Mouse (Mus musculus): ENCODE results near the gene Sec16a.
"Not testable (repeated sequence)": the region's sequence is repeated elsewhere in the genome, so short reads cannot be mapped to it uniquely, and the experiment has no call there.

Sec16a gene

GRCm38 (mm10) chr2:26389154-26389690, 55.8 kb downstream of the Sec16a start, which contains the start of the genes Entr1 and Pmpca:
Gene Entr1 (minus strand): TSS chr2:26389316.
Gene Pmpca (plus strand): TSS chr2:26389339.
- DNase-seq (ENCODE audit: low spot score in 2 of 2) = peak; percentile 70 to 88

GRCm38 (mm10) chr2:26388682-26389153, 56.3 kb downstream of the Sec16a start:
- peak in 1 of 2 experiments; percentile 22 for DNase-seq (ENCODE audit: low spot score in 2 of 2)

- no peak for DNase-seq (ENCODE audit: low spot score in 2 of 2)
Observed at GRCm38 (mm10) chr2:26387713-26388112, 57.3 kb downstream of the Sec16a start.

DNA sequence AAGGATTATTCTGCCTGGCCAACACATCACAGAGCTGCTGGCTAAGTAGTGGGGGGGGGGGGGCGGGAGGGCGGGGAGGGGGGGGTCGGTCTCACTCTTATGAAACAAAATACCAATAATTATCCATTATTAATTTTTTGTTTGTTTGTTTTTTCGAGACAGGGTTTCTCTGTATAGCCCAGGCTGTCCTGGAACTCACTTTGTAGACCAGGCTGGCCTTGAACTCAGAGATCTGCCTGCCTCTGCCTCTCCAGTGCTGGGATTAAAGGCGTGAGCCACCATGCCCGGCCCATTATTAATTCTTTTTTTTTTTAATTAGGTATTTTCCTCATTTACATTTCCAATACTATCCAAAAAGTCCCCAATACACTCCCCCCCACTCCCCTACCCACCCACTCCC, 64.1 kb downstream of the Sec16a start:
- DNase-seq (ENCODE audit: low spot score in 2 of 2) = not testable (repeated sequence)

DNA sequence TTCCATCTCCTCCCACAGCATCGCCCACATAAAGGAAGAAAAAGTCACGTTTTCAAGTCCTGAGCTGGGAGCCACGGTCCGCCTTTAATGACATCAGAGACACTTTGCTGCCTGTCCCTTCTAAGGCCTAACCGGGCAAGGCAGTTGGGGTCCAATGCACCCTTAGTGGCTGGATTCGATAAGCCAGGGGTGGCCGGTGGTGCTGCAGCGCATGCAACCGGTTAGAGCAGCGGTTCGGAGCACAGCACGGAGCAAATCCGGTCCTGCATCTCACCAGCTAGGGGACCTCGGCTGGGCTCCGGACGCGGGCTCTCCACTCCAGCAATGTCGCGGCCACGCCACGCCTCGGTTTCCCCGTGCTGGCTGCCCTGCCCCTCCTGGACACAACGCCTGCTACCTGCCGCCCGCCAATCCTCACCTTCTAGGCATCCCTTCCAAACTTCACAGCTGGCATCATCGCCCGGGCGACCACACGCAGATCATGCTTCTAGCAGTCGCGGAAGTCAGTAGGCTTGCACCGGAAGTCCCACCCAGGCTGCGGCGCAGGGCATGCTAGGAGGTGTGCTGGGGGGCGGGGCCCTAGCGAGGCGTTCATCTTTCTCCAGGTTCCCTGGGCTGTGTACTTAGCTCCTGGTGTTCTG, 64.8 kb downstream of the Sec16a start, which contains the start of gene Snapc4:
TSS of gene Snapc4 (minus strand) at position 523 of the 641 bp plus-strand sequence.
- DNase-seq (ENCODE audit: low spot score in 2 of 2) = peak; percentile 66 to 78

DNA sequence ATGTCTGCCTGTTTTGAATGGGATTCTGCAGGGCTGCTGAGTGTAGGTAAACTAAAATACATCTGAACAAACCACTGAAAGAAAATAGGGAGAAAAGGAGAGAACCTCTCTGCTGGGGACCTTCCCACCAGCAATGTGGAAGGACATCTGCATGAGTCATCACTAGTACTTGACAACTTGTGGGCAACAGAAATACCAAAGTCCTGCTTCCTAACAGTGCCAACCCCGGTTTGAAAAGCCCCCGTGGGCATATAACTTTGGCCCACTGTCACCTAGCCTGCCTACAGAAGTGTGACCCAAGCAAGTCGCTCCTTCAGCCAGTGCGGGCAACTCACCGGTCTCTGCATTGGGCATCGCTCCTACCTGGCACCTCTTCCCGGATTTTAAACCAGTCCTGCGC, 72.6 kb downstream of the Sec16a start:
- no peak for DNase-seq (ENCODE audit: low spot score in 2 of 2)

GRCm38 (mm10) chr2:26368572-26368971, 76.4 kb downstream of the Sec16a start:
- DNase-seq (ENCODE audit: low spot score in 2 of 2) = no peak

- DNase-seq (ENCODE audit: low spot score in 2 of 2) = no peak
Observed at GRCm38 (mm10) chr2:26367911-26368310, 77.1 kb downstream of the Sec16a start.

- DNase-seq (ENCODE audit: low spot score in 2 of 2) = peak in 1 of 2 experiments; percentile 61
Observed at GRCm38 (mm10) chr2:26364738-26365465, 80.1 kb downstream of the Sec16a start.

- DNase-seq (ENCODE audit: low spot score in 2 of 2) = no peak
Observed at GRCm38 (mm10) chr2:26363481-26363880, 81.5 kb downstream of the Sec16a start.

DNA sequence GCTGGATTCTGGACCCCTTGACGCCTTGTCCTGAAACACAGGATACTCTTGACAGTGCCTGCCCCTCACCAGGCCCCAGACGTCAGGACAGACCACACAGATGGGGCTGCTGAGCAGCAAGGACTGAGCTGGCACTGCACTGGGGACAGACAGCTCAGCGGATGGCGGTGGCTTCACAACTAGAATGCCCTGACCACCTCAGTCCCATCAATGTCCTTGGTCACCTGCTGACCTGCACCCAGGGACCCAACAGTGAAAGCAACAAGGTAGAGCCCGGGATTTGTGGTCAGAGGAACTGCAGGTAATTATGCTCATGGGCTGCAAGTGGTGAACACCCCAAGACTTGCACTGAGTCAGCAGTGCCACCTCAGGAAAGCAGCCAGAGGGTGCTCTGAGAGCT, 82.0 kb downstream of the Sec16a start:
- DNase-seq (ENCODE audit: low spot score in 2 of 2) = no peak

DNA sequence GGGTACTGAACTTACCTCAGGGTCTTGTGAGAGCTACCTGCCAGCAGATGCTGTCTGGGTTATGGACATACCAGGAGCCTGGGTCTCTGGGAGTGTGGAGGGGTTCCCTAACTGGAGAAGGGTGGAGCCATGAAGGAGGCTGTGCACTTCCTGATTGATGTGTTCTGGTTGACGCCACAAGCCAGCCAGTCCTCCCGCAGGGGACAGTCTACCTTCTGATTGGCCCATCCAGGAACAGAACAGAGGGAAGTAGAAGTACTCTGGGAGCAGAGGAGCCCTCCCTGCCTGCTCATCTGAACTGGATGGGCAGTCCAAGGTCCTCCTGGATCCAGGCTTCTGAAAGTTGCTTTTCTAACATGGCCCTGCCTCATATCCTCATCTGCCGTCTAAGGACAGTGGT, 84.2 kb downstream of the Sec16a start, which contains the start of gene Card9:
TSS of gene Card9 (minus strand) at position 147 of the 400 bp plus-strand sequence.
- no peak for DNase-seq (ENCODE audit: low spot score in 2 of 2)

GRCm38 (mm10) chr2:26359983-26360382, 85.0 kb downstream of the Sec16a start:
- DNase-seq (ENCODE audit: low spot score in 2 of 2) = peak in 1 of 2 experiments; percentile 38

All from cerebellum, postnatal 4 days (tissue).